Mouse (Mus musculus): ENCODE results near the gene Fam184b. TPM values are rescaled to one million over a fixed set of nuclear protein-coding genes. Genes with fewer than 3 reads are reported as not detected.

The Fam184b gene
- polyA plus RNA-seq, 1 experiment from 2014 or later, result 0.23 TPM

DNA sequence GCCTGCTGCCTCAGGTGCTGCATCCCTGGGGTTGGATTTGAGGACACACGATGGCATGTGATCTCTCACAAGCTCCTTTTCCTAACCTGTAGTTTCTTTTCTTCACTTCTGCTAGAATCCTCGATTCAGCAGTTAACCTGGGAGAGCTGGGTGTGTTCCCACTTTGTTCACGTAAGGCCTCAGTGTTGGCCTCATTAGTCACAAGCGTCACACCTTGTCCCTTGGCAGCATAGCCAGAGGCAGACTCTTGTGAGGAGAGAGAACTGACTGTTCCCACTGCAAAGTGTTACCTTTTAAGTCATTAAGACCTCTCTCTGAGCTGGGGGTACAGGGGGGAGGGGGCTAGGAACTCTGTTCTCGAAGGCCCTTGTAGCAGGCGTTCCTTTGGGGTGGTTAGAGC, 126.5 kb downstream of the Fam184b start:
- Histone ChIP-seq H3K27ac (ENCODE audit: low read length) (no peak overlapping the region), H3K4me3 (ENCODE audit: low read length) (no peak overlapping the region), H3K27me3 (ENCODE audit: control insufficient read depth, insufficient read depth, low read depth, low read length) (no peaks in the 10 kb centered on the region), H3K9me3 (ENCODE audit: control insufficient read depth, low read length) (no peaks in the 10 kb centered on the region), H3K4me1 (replicated peaks; ENCODE audit: control insufficient read depth, insufficient read depth, low read length) (no peaks in the 10 kb centered on the region), H3K4me2 (ENCODE audit: low read depth, low read length) (no peak overlapping the region), H3K9ac (ENCODE audit: low read length) (no peak overlapping the region), H3K36me3 (ENCODE audit: control insufficient read depth, insufficient read depth, low read length) (peaks cover 19% of the 10 kb centered on the region)
- whole genome bisulfite sequencing, result 82% methylated on average over 6 of the region's 6 CpGs
- ATAC-seq (ENCODE audit: low read depth), result no peak

DNA sequence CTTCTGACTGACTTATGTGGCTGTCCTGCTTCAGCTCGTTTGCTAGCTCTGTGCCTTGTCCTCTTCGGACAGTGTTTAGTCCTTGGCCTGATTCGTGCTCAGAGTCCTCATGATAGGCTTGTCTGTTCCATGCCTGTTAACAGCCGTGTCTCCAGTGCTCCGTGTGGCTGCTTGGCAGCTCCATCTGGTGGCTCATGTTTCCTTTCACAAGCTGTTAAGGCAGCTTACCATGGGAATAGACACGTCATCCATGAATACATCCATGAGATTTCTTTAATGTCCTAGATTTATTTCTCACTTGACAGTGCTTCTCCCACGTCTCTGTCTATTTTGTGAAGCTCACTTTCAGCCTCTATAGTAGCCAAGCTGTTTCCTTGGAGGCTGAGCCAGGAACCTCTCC, 129.3 kb downstream of the Fam184b start:
- Histone ChIP-seq H3K4me3 (ENCODE audit: low read length) (no peak overlapping the region), H3K9me3 (ENCODE audit: control insufficient read depth, low read length) (no peaks in the 10 kb centered on the region), H3K4me1 (replicated peaks; ENCODE audit: control insufficient read depth, insufficient read depth, low read length) (no peaks in the 10 kb centered on the region), H3K9ac (ENCODE audit: low read length) (no peak overlapping the region), H3K36me3 (ENCODE audit: control insufficient read depth, insufficient read depth, low read length) (peaks cover 41% of the 10 kb centered on the region), H3K27me3 (ENCODE audit: control insufficient read depth, insufficient read depth, low read depth, low read length) (no peaks in the 10 kb centered on the region), H3K27ac (ENCODE audit: low read length) (no peak overlapping the region), H3K4me2 (ENCODE audit: low read depth, low read length) (no peak overlapping the region)
- WGBS, result 80% methylated on average over 7 of the region's 7 CpGs
- no peak for ATAC-seq (ENCODE audit: low read depth)

DNA sequence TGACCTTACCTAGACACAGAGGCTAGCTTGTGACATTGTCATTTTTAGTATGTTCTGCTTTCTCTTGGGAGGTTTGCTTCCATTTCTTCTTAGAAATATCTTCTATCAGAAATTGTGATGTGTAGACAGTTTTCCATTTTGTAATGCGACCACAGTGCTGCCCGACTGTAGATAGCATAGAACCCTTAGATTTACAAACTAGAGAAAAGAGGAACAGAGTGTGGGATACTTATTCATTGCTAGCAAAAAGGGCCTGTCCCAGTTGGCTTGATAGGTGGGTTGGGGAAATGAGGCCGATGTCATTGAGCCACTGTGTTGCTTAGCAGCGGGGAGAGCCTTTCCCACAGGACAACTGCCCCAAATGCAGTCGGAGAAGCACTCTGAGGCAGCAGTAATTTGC, 141.8 kb downstream of the Fam184b start:
- Histone ChIP-seq H3K4me3 (ENCODE audit: low read length) (no peak overlapping the region), H3K27ac (ENCODE audit: low read length) (no peak overlapping the region), H3K36me3 (ENCODE audit: control insufficient read depth, insufficient read depth, low read length) (peaks cover 24% of the 10 kb centered on the region), H3K9ac (ENCODE audit: low read length) (no peak overlapping the region), H3K4me1 (replicated peaks; ENCODE audit: control insufficient read depth, insufficient read depth, low read length) (peaks cover 23% of the 10 kb centered on the region), H3K9me3 (ENCODE audit: control insufficient read depth, low read length) (no peaks in the 10 kb centered on the region), H3K4me2 (ENCODE audit: low read depth, low read length) (no peak overlapping the region), H3K27me3 (ENCODE audit: control insufficient read depth, insufficient read depth, low read depth, low read length) (no peaks in the 10 kb centered on the region)
- ATAC-seq (ENCODE audit: low read depth), result no peak
- 82% methylated on average over 5 of the region's 5 CpGs for WGBS

DNA sequence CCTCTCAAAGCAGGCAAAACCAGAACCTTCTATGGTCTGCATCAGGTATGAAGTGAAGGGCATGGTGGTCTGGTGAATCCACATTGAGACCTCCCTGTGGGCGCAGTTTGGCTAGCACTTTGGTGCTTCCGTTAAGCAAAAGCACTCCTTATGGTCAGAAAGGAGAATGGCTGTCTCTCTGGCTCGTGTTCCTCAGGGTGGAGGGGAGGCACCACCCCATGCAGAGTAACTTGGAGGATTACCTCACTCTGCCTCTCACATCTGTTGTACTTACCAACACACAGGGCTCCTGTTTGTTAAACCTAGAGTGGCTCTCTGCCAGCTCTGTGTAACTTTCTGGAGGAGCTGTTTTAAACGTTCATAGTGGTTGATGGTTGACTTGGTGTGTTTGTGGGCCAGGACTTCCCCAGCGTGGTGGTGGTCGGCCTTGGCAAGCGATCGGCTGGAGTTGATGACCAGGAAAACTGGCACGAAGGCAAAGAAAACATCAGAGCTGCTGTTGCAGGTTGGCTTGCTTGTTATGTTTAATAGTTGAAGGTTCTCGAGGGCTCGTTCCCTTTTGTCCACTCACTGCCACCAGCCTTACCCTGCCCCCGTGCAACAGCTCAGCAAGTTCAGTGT, 142.4 kb downstream of the Fam184b start:
- Histone ChIP-seq H3K4me2 (ENCODE audit: low read depth, low read length) (no peak overlapping the region), H3K9me3 (ENCODE audit: control insufficient read depth, low read length) (no peaks in the 10 kb centered on the region), H3K4me3 (ENCODE audit: low read length) (no peak overlapping the region), H3K36me3 (ENCODE audit: control insufficient read depth, insufficient read depth, low read length) (peaks cover 24% of the 10 kb centered on the region), H3K9ac (ENCODE audit: low read length) (no peak overlapping the region), H3K4me1 (replicated peaks; ENCODE audit: control insufficient read depth, insufficient read depth, low read length) (peaks cover 23% of the 10 kb centered on the region), H3K27me3 (ENCODE audit: control insufficient read depth, insufficient read depth, low read depth, low read length) (no peaks in the 10 kb centered on the region), H3K27ac (ENCODE audit: low read length) (no peak overlapping the region)
- ATAC-seq (ENCODE audit: low read depth), result no peak
- 82% methylated on average over 12 of the region's 12 CpGs for WGBS

DNA sequence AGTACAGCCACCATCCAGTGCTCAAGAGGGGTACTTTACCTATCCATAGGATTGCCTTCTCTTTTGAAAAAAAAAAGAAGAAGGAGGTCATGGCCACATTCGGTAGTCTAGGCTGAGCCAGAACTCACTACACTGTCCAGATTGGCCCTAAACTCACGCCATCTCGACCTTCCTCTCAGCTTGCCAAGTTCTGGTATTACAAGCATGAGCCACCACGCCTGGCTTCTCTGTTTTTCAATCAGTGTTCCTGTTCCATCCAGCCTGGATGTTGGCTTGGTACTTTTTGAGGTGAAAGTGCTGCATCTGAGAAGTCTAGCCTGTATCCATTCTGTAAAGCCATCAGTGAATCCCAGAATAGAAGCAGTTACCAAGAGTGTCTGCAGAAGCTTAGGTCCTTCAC, 142.9 kb downstream of the Fam184b start:
- H3K36me3 ChIP-seq (ENCODE audit: control insufficient read depth, insufficient read depth, low read length), result peaks cover 24% of the 10 kb centered on the region
- H3K9me3 ChIP-seq (ENCODE audit: control insufficient read depth, low read length), result no peaks in the 10 kb centered on the region
- no peak overlapping the region for H3K4me3 ChIP-seq (ENCODE audit: low read length)
- no peaks in the 10 kb centered on the region for H3K27me3 ChIP-seq (ENCODE audit: control insufficient read depth, insufficient read depth, low read depth, low read length)
- no peak overlapping the region for H3K27ac ChIP-seq (ENCODE audit: low read length)
- H3K4me2 ChIP-seq (ENCODE audit: low read depth, low read length), result no peak overlapping the region
- peaks cover 23% of the 10 kb centered on the region for H3K4me1 ChIP-seq (replicated peaks; ENCODE audit: control insufficient read depth, insufficient read depth, low read length)
- 85% methylated on average over 4 of the region's 4 CpGs for whole genome bisulfite sequencing
- no peak for ATAC-seq (ENCODE audit: low read depth)
- no peak overlapping the region for H3K9ac ChIP-seq (ENCODE audit: low read length)

DNA sequence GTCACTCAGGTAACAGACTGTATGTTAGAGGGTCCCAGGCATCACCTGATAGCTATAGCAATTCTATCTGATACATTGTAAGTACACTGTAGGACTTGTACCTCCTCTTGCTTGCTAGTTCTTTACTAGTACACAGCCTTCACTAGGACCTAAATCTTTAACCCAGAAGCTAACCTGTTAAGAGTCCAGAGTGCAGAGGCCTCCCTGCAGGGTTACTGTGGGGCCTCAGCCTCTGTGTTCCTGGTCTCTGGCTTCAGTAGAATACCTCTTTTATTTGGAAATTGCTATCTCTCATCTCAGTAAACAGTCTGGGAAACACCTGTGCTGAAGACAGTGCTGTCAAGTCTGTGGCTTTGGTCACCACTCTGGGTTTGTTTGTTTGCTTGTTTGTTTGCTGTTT, 143.4 kb downstream of the Fam184b start:
- no peaks in the 10 kb centered on the region for H3K9me3 ChIP-seq (ENCODE audit: control insufficient read depth, low read length)
- peaks cover 23% of the 10 kb centered on the region for H3K4me1 ChIP-seq (replicated peaks; ENCODE audit: control insufficient read depth, insufficient read depth, low read length)
- no peak overlapping the region for H3K4me3 ChIP-seq (ENCODE audit: low read length)
- peaks cover 21% of the 10 kb centered on the region for H3K36me3 ChIP-seq (ENCODE audit: control insufficient read depth, insufficient read depth, low read length)
- H3K27me3 ChIP-seq (ENCODE audit: control insufficient read depth, insufficient read depth, low read depth, low read length), result no peaks in the 10 kb centered on the region
- no peak overlapping the region for H3K4me2 ChIP-seq (ENCODE audit: low read depth, low read length)
- no peak overlapping the region for H3K27ac ChIP-seq (ENCODE audit: low read length)
- ATAC-seq (ENCODE audit: low read depth), result no peak
- H3K9ac ChIP-seq (ENCODE audit: low read length), result no peak overlapping the region

DNA sequence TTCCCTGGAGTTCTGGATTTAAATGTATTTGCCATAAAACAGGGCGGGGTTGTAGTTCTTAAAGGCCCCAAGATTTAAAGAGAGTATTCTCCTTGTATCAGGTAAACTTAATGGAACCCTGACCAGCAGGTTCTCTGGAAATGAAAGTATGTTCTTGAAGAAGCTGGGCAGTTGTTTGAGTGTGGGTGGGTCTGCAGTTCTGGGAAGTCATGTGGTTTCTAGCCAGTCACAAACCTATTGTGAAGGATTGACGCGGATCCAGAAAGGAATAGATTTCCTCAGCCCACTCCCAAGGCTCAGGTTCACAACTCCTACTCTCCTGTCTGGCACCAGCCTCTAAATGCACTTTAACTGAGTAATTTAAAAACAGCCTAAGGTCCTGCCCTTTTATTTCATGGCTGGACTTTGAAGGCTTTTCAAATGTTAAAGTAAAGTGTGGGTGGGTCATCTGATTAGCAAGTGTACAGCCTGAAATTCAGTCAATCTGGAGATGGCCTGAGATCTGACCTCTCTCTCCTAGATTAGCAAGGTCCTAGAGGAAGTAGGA, 143.9 kb downstream of the Fam184b start:
- peak overlapping the region; percentile 89; the same call in 1 of the 2 replicates for H3K4me2 ChIP-seq (ENCODE audit: low read depth, low read length)
- H3K4me1 ChIP-seq (replicated peaks; ENCODE audit: control insufficient read depth, insufficient read depth, low read length), result peaks cover 23% of the 10 kb centered on the region
- H3K4me3 ChIP-seq (ENCODE audit: low read length), result no peak overlapping the region
- H3K9me3 ChIP-seq (ENCODE audit: control insufficient read depth, low read length), result no peaks in the 10 kb centered on the region
- 79% methylated on average over 3 of the region's 3 CpGs for WGBS
- H3K27ac ChIP-seq (ENCODE audit: low read length), result no peak overlapping the region
- H3K36me3 ChIP-seq (ENCODE audit: control insufficient read depth, insufficient read depth, low read length), result peaks cover 18% of the 10 kb centered on the region
- no peak for ATAC-seq (ENCODE audit: low read depth)
- H3K27me3 ChIP-seq (ENCODE audit: control insufficient read depth, insufficient read depth, low read depth, low read length), result no peaks in the 10 kb centered on the region
- no peak overlapping the region for H3K9ac ChIP-seq (ENCODE audit: low read length)

DNA sequence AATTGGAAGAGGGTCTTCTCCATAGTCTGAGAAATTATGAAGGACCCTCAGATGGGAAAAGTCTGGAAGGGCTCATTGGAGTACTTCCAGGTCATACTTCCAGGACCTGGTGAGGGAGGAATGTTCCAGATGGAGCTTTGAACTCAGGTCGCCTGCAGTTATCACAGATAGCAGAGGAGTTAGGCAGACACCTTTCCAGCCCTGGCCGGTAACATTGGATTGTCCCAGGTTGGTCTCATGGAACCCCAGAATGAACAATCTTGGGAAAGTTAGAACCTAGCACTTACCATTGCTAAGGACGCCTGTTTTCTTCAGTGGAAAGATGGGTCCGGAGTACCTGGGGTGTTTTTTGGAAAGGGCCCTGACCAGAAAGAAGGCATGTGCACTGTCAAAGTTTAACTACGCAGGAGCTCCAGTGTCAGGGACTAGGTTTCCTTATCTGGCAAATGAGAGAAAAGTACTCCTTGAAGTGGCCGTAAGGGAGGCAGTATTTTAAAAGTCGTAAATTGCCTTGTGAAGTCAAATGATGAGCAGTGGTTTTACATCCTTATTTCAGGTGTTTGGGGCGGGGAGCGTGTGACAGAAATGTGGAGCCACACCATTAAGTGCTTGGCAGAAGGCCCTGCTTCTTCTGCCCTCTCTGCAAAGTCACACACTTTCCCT, 145.2 kb downstream of the Fam184b start:
- 43% methylated on average over 9 of the region's 9 CpGs for WGBS
- peak overlapping the region; percentile 89 for H3K4me2 ChIP-seq (ENCODE audit: low read depth, low read length)
- H3K27ac ChIP-seq (ENCODE audit: low read length), result no peak overlapping the region; the same call in 1 of the 2 replicates
- H3K9me3 ChIP-seq (ENCODE audit: control insufficient read depth, low read length), result no peaks in the 10 kb centered on the region
- peak overlapping the region; percentile 90 for H3K9ac ChIP-seq (ENCODE audit: low read length)
- peaks cover 23% of the 10 kb centered on the region for H3K4me1 ChIP-seq (replicated peaks; ENCODE audit: control insufficient read depth, insufficient read depth, low read length)
- peaks cover 10% of the 10 kb centered on the region for H3K36me3 ChIP-seq (ENCODE audit: control insufficient read depth, insufficient read depth, low read length)
- H3K27me3 ChIP-seq (ENCODE audit: control insufficient read depth, insufficient read depth, low read depth, low read length), result no peaks in the 10 kb centered on the region
- no peak for ATAC-seq (ENCODE audit: low read depth)
- H3K4me3 ChIP-seq (ENCODE audit: low read length), result peak overlapping the region; percentile 85

DNA sequence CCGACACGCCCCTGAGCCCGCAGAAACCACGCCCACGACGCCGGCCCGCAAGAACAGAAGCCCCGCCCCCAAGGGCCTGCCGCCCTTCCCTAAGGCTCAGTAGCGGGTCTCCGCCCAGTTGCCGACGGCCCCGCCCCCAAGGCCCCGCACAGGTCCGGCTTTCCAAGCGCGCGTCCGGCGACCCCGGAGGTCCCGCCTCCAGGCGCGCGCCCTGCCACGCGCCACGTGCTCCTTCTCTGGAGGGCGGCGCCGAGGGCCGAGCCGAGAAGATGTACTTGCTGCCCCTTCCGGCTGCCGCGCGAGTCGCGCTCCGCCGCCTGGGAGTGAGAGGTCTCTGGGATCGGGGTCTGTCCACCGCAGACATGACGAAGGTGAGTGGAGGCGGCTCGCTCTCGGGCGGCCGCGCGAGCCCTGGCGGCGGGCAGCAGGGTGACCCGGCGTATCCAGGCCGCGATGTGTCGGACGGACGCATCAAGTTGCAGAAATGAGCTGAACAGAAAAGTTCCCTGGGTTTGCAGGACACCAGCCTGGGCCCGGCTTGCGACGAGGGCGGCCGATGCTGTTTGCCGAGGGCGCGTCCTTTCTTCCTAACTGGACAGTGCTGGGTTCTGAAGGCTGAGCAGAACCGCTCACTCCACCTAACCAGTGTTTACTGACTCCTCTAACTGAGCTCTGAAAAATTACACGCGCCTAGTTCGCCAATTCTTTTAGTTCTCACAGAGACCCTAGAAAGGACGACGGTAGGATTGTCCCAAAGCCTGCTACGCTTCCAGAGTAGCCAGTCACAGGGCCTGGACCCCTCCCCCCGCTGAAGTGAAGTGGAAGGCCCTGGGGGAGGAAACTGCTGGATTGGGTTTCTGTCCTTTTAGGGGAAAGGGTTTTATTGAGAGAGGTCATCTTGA, 146.0 kb downstream of the Fam184b start, which contains the start of gene Lap3:
Lap3 (plus strand) TSS at position 184 of the 902 bp plus-strand sequence.
- WGBS, result under 1% methylated on average over 78 of the region's 78 CpGs
- H3K27ac ChIP-seq (ENCODE audit: low read length), result peak within 1 kb of the TSS; percentile 78
- peak within 1 kb of the TSS; percentile 85 for H3K4me3 ChIP-seq (ENCODE audit: low read length)
- no peaks in the 10 kb centered on the region for H3K9me3 ChIP-seq (ENCODE audit: control insufficient read depth, low read length)
- H3K27me3 ChIP-seq (ENCODE audit: control insufficient read depth, insufficient read depth, low read depth, low read length), result no peaks in the 10 kb centered on the region
- peak within 1 kb of the TSS; percentile 90 for H3K9ac ChIP-seq (ENCODE audit: low read length)
- peaks cover 23% of the 10 kb centered on the region for H3K4me1 ChIP-seq (replicated peaks; ENCODE audit: control insufficient read depth, insufficient read depth, low read length)
- peak within 1 kb of the TSS; percentile 89 for H3K4me2 ChIP-seq (ENCODE audit: low read depth, low read length)
- peak; percentile 97 for ATAC-seq (ENCODE audit: low read depth)
- H3K36me3 ChIP-seq (ENCODE audit: control insufficient read depth, insufficient read depth, low read length), result peaks cover 8% of the 10 kb centered on the region

All from lung, embryonic 16.5 days (tissue).